Mouse (Mus musculus) heart, adult 2 months (tissue): ENCODE measurements around the gene Hnrnpa3. TPM values are rescaled to one million over a fixed set of nuclear protein-coding genes. Genes with fewer than 3 reads are reported as not detected.
A peak's percentile ranks its signal among the peaks of the same experiment; 100 is the strongest.
"Not testable (repeated sequence)": the region's sequence is repeated elsewhere in the genome, so short reads cannot be mapped to it uniquely, and the experiment has no call there.

Experiments
- DNase-seq, 2 experiments: peaks; one replicate each; pipeline ENCODE4 v3.0.0; 2021
- H3K27ac ChIP-seq: fragments of 200-600 bp; 2 replicates; pipeline ENCODE4 v1.8.1; 2022
- H3K27me3 ChIP-seq: fragments of 200-500 bp; 2 replicates; pipeline ENCODE4 v1.6.1; 2012; ENCODE audit warnings: mild to moderate bottlenecking, low read length, inconsistent platforms, mixed read lengths; ENCODE audit not compliant: control insufficient read depth, insufficient read depth
- H3K36me3 ChIP-seq: fragments of 200-500 bp; 2 replicates; pipeline ENCODE4 v1.6.1; 2012; ENCODE audit warnings: low read length, inconsistent platforms; ENCODE audit not compliant: control insufficient read depth, insufficient read depth
- H3K4me1 ChIP-seq: fragments of 200-500 bp; 2 replicates; pipeline ENCODE4 v1.6.1; 2011; ENCODE audit warnings: low read length; ENCODE audit not compliant: control insufficient read depth, insufficient read depth
- H3K4me3 ChIP-seq: fragments of 200-600 bp; 2 replicates; pipeline ENCODE4 v1.8.1; 2022
- H3K79me2 ChIP-seq: fragments of 200-500 bp; replicated peaks from 2 replicates; pipeline ENCODE4 v1.6.1; 2012; ENCODE audit warnings: mild to moderate bottlenecking, inconsistent platforms, low read length, moderate library complexity, mixed read lengths; ENCODE audit not compliant: control insufficient read depth, insufficient read depth
- H3K9ac ChIP-seq: fragments of 200-500 bp; 2 replicates; pipeline ENCODE4 v1.6.1; 2012; ENCODE audit warnings: low read depth, mild to moderate bottlenecking, control low read depth, inconsistent platforms, low read length, mixed read lengths
- CTCF ChIP-seq: fragments of 200-600 bp; IDR thresholded peaks from 2 replicates; pipeline ENCODE4 v1.8.1; 2022; ENCODE audit warnings: antibody characterized with exemption, mild to moderate bottlenecking, moderate library complexity
- EP300 ChIP-seq: fragments of 200-500 bp; IDR thresholded peaks from 2 replicates; pipeline ENCODE4 v1.6.1; 2011; ENCODE audit warnings: low read depth, low read length, control low read depth; ENCODE audit not compliant: insufficient read depth
- POLR2A ChIP-seq: fragments of 200-500 bp; IDR thresholded peaks from 2 replicates; pipeline ENCODE4 v1.6.1; 2011; ENCODE audit warnings: mild to moderate bottlenecking, low read depth, low read length, control low read depth; ENCODE audit not compliant: insufficient read depth
- WGBS: fragments of 180-500 bp; shearing (Covaris S2); methylation state at CpG from one replicate; pipeline ENCODE4 v1.1.7; 2018; 5-methylcytosine and 5-hydroxymethylcytosine counted together
- intact Hi-C: fragments of 180-260 bp; cut with DNase I; formaldehyde crosslinking; loops from one replicate; pipeline ENCODE4 v1.15.1; 2025
- polyA plus RNA-seq: library from polyadenylated mRNA; depleted of rRNA; stranded (reverse); fragments of >200 nt; gene quantifications from 2 replicates; pipeline ENCODE4 v1.2.3, GENCODE M21; 2012
- total RNA-seq, 2 experiments: library from RNA; stranded (reverse); gene quantifications; 2 replicates each; pipeline ENCODE4 v1.2.3; 2021

The Hnrnpa3 gene
- total and polyA plus RNA-seq, 3 experiments, result 18.5 to 180 (median 177) TPM

- intact Hi-C loops, result no loop called here
- H3K27me3 ChIP-seq, result no peaks in the 10 kb centered on the region
- H3K4me3 ChIP-seq, result no peak overlapping the region
- H3K4me1 ChIP-seq, result peaks cover 58% of the 10 kb centered on the region
- H3K27ac ChIP-seq, result peak overlapping the region; percentile 30; the same call in 1 of the 2 replicates
- H3K79me2 ChIP-seq, result peaks cover 17% of the 10 kb centered on the region
- TF ChIP-seq EP300 (no peak), CTCF (no peak), POLR2A (no peak)
- no peak overlapping the region for H3K9ac ChIP-seq
- 74% methylated on average over 10 of the region's 10 CpGs for WGBS
- DNase-seq, result no peak
- peaks cover 71% of the 10 kb centered on the region for H3K36me3 ChIP-seq
Measured at GRCm38 (mm10) chr2:75689482-75690158, 30.6 kb downstream of the Hnrnpa3 start.

GRCm38 (mm10) chr2:75690656-75691055, 31.6 kb downstream of the Hnrnpa3 start:
- peak overlapping the region; percentile 47 for H3K27ac ChIP-seq
- peaks cover 17% of the 10 kb centered on the region for H3K79me2 ChIP-seq
- no peaks in the 10 kb centered on the region for H3K27me3 ChIP-seq
- WGBS, result 58% methylated on average over 4 of the region's 4 CpGs
- peak overlapping the region; percentile 19; the same call in 1 of the 2 replicates for H3K9ac ChIP-seq
- H3K4me3 ChIP-seq, result no peak overlapping the region
- TF ChIP-seq CTCF (no peak), POLR2A (no peak), EP300 (no peak)
- DNase-seq, result no peak
- peaks cover 68% of the 10 kb centered on the region for H3K36me3 ChIP-seq
- peaks cover 55% of the 10 kb centered on the region for H3K4me1 ChIP-seq
- intact Hi-C loops, result no loop called here

- H3K79me2 ChIP-seq, result peaks cover 17% of the 10 kb centered on the region
- DNase-seq, result no peak
- peak overlapping the region; percentile 47 for H3K27ac ChIP-seq
- 53% methylated on average over 8 of the region's 8 CpGs for WGBS
- peaks cover 56% of the 10 kb centered on the region for H3K4me1 ChIP-seq
- H3K4me3 ChIP-seq, result no peak overlapping the region
- intact Hi-C loops, result no loop called here
- H3K36me3 ChIP-seq, result peaks cover 66% of the 10 kb centered on the region
- no peak overlapping the region for H3K9ac ChIP-seq
- TF ChIP-seq POLR2A, result no peak
- no peak for TF ChIP-seq EP300
- TF ChIP-seq CTCF, result no peak
- no peaks in the 10 kb centered on the region for H3K27me3 ChIP-seq
Measured at GRCm38 (mm10) chr2:75691316-75691715, 32.3 kb downstream of the Hnrnpa3 start.

- peaks cover 14% of the 10 kb centered on the region for H3K79me2 ChIP-seq
- H3K4me1 ChIP-seq, result peaks cover 53% of the 10 kb centered on the region
- TF ChIP-seq POLR2A (no peak), EP300 (no peak), CTCF (no peak)
- H3K36me3 ChIP-seq, result peaks cover 61% of the 10 kb centered on the region
- intact Hi-C loops, result no loop called here
- H3K27ac ChIP-seq, result peak overlapping the region; percentile 8
- DNase-seq, result no peak
- no peaks in the 10 kb centered on the region for H3K27me3 ChIP-seq
- no peak overlapping the region for H3K4me3 ChIP-seq
- H3K9ac ChIP-seq, result no peak overlapping the region
- 67% methylated on average over 6 of the region's 6 CpGs for WGBS
Measured at GRCm38 (mm10) chr2:75692369-75692768, 33.3 kb downstream of the Hnrnpa3 start.

GRCm38 (mm10) chr2:75694926-75695325, 35.9 kb downstream of the Hnrnpa3 start:
- WGBS, result 81% methylated on average over 3 of the region's 3 CpGs
- DNase-seq, intact Hi-C loops: not testable (repeated sequence)

GRCm38 (mm10) chr2:75695676-75696350, 36.8 kb downstream of the Hnrnpa3 start:
- intact Hi-C loops, result no loop called here
- Histone ChIP-seq H3K27me3 (no peaks in the 10 kb centered on the region), H3K4me1 (peaks cover 46% of the 10 kb centered on the region), H3K4me3 (peak overlapping the region; percentile 8; the same call in 1 of the 2 replicates), H3K27ac (peak overlapping the region; percentile 69), H3K79me2 (peaks cover 15% of the 10 kb centered on the region), H3K36me3 (peaks cover 62% of the 10 kb centered on the region), H3K9ac (no peak overlapping the region)
- 30% methylated on average over 9 of the region's 9 CpGs for WGBS
- TF ChIP-seq POLR2A (no peak), CTCF (no peak), EP300 (no peak)
- DNase-seq, result no peak

More at GRCm38 (mm10) chr2:75694926-75695325, 35.9 kb downstream of the Hnrnpa3 start:
- H3K36me3 ChIP-seq, result peaks cover 63% of the 10 kb centered on the region
- H3K27ac ChIP-seq, H3K4me3 ChIP-seq, H3K27me3 ChIP-seq, H3K9ac ChIP-seq: not testable (repeated sequence)
- H3K4me1 ChIP-seq, result peaks cover 48% of the 10 kb centered on the region
- H3K79me2 ChIP-seq, result peaks cover 14% of the 10 kb centered on the region
